Mouse (Mus musculus): Measurements from ENCODE around the gene Prl7a2. TPM values are rescaled to one million over a fixed set of nuclear protein-coding genes. Genes with fewer than 3 reads are reported as not detected.

Gene Prl7a2
- total RNA-seq (2023) = not detected

DNA sequence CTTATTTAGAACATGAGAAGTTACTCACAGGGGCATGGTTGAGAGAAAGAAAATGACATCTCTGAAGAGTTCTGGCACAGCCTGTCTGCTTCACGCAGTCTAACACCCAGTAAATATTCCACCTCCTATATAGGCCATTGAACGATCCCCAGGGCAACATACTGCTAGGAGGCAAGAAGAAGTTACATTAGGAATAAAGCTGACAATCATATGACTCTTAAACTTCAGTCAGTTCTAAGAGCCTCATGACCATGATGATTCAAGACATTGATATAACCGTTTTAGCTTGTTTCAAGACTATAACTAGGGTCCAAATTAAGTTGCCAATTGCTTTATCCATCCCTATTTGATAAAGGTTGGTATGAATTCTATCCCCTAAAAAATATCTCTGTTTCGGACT is at the start of gene Prl7a2:
Prl7a2 (minus strand) TSS at position 101 of the 400 bp plus-strand sequence.

DNA sequence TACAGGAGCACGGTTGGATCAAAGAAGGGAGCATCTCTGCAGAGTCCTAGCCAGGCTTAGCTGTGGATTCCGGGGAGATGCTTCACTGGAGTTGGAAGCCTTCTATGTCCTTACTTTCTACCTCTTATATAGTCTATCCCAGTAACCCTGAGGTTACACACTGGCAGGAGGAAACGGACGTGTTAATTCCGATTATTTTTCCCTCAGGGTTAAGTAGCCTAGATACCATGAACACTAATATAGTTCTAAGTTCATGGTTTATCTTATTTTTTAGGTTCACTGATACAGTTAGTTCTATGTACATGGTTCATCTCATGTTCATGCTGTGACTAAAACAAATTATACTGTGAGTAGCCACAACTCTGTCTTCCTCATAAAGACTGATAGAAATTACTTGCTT is 48.8 kb upstream of the Prl7a2 start, which contains the start of gene Prl7d1:
Prl7d1 (minus strand) TSS at position 101 of the 400 bp plus-strand sequence.

DNA sequence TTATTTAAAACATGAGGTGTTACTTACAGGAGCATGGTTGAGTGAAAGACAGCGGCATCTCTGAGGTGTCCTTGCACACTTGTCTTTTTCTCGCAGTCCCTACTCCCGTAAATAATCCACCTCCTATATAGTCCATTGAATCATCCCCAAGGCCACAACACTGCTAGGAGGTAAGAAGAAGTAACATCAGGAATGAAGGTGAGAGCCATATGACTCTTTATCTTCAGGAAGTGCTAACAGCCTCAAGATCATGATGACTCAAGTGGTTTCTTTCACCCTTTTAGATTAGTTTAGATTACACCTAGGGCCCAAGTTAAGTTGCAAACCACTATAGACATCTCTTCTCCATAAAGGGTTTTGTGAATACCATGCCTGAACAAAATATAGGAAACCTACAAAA is 25.4 kb downstream of the Prl7a2 start, which contains the start of gene Prl7a1:
Prl7a1 (minus strand) TSS at position 101 of the 400 bp plus-strand sequence.

DNA sequence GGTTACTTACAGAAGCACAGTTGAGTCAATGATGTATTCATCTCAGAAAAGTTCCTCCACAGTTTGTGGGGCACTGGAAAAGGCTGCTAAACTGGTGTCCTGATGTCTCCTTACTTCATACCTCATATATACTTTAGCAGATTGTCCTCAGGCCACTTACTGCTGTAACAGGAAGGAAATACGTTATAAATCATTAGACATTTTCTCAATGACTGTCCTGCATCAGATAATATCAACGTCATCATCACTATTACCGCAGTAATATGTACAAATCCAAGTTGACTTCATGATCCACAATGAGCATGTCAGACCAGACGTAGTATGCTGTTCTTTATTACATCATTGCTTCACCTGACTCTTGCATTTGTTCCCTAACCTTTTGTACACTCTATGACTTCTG is 57.4 kb downstream of the Prl7a2 start, which contains the start of gene Prl7b1:
Prl7b1 (minus strand) TSS at position 101 of the 400 bp plus-strand sequence.

Other genes with a start within 250 kb of the Prl7a2 start
- gene Prl8a6, start 229.3 kb downstream of the Prl7a2 start, total RNA-seq (2023) = not detected
- not detected for gene Prl8a8, start 154.8 kb downstream of the Prl7a2 start, total RNA-seq (2023)
- not detected for gene Prl8a9, start 103.4 kb downstream of the Prl7a2 start, total RNA-seq (2023)
- gene Prl8a1, start 85.9 kb downstream of the Prl7a2 start, total RNA-seq (2023) = not detected
- not detected for gene Prl7b1, start 57.5 kb downstream of the Prl7a2 start, total RNA-seq (2023)
- not detected for gene Prl7a1, start 25.5 kb downstream of the Prl7a2 start, total RNA-seq (2023)
- not detected for gene Prl7d1, start 48.7 kb upstream of the Prl7a2 start, total RNA-seq (2023)
- not detected for gene Prl7c1, start 112.8 kb upstream of the Prl7a2 start, total RNA-seq (2023)
- not detected for gene Prl2a1, start 133.6 kb upstream of the Prl7a2 start, total RNA-seq (2023)
- not detected for gene Prl2c1, start 181.3 kb upstream of the Prl7a2 start, total RNA-seq (2023)

Data from T-cell, adult 66 days (primary cell).